ENCODE assay signal across 10 mouse cellular contexts in genomic region chr5:129000706-129001468, GRCm38 (mm10). TPM values are rescaled to one million over a fixed set of nuclear protein-coding genes. Genes with fewer than 3 reads are reported as not detected.
DNase-seq lines count a peak whose midpoint lies in the region; ATAC-seq lines count a peak whose summit lies in the region.
"Had no signal": no experiment of that assay in that cellular context is flagged by ENCODE, and none has a peak within 500 bp of the region (broad histone marks: within the 10 kb centered on the region; RNA-seq: fewer than 3 reads in every experiment).

No protein-coding gene starts in this region.

- 22% methylated on average over 8 of the region's 8 CpGs for whole genome bisulfite sequencing in liver, embryonic 11.5 days

- H3K27ac ChIP-seq in liver, embryonic 11.5 days (ENCODE audit: low read depth, low read length) = peak overlapping the region; percentile 60
- H3K27ac ChIP-seq: embryonic facial prominence, embryonic 15.5 days had no signal

- H3K27me3 ChIP-seq in liver, embryonic 11.5 days (replicated peaks; ENCODE audit: control insufficient read depth, insufficient read depth, low read length) = no peaks in the 10 kb centered on the region
- H3K27me3 ChIP-seq: embryonic facial prominence, embryonic 15.5 days had no signal

- peak overlapping the region; percentile 49 for H3K9ac ChIP-seq in liver, embryonic 11.5 days (ENCODE audit: low read depth, low read length)
- H3K9ac ChIP-seq: embryonic facial prominence, embryonic 15.5 days had no signal

- peaks cover 19% of the 10 kb centered on the region; the same call in 1 of the 2 replicates for H3K36me3 ChIP-seq in liver, embryonic 11.5 days (ENCODE audit: control insufficient read depth, insufficient read depth, low read length)

- H3K4me3 ChIP-seq in liver, embryonic 11.5 days (ENCODE audit: low read depth, low read length) = no peak overlapping the region
- H3K4me3 ChIP-seq: embryonic facial prominence, embryonic 15.5 days had no signal

- intact Hi-C loops in left cerebral cortex, postnatal 25 days (cut with DNase I) = no loop called here

- no peaks in the 10 kb centered on the region for H3K9me3 ChIP-seq in liver, embryonic 11.5 days (ENCODE audit: control insufficient read depth, low read length)
- H3K9me3 ChIP-seq: embryonic facial prominence, embryonic 15.5 days had no signal

- ATAC-seq in liver, embryonic 11.5 days (replicated peaks; ENCODE audit: low FRiP score) = peak; percentile 88

- H3K4me1 ChIP-seq in liver, embryonic 11.5 days (replicated peaks; ENCODE audit: control insufficient read depth, insufficient read depth, low read length) = peaks cover 53% of the 10 kb centered on the region

- H3K4me2 ChIP-seq in liver, embryonic 11.5 days = peak overlapping the region; percentile 49
- H3K4me2 ChIP-seq: embryonic facial prominence, embryonic 15.5 days had no signal

- DNase-seq in adrenal gland, postnatal 10 days = peak; percentile 52
- DNase-seq in adrenal gland, adult 18-20 months (ENCODE audit: low spot score in 2 of 2) = no peak
- DNase-seq in 3134 (ENCODE audit: extremely low read depth, insufficient read length, low spot score) = peak; percentile 74
- DNase-seq in embryo, embryonic 10.5 days (ENCODE audit: low spot score) = peak; percentile 15
- peak; percentile 73 for DNase-seq in liver, embryonic 11.5 days (ENCODE audit: low spot score)
- no peak for DNase-seq in thymus, postnatal 36 days
- DNase-seq in left cerebral cortex, postnatal 25 days (ENCODE audit: low spot score in 2 of 2) = no peak
- no peak for DNase-seq in kidney, adult 11 months

RNA-seq across cellular contexts. Expression of gene Stx2, which starts 7.5 kb away (rescaled TPM):
- 10 to 100 TPM; 30.3 to 36.5 TPM for total RNA-seq in adrenal gland, postnatal 10 days (2021)
- total RNA-seq in adrenal gland, adult 18-20 months (2021) = 10 to 100 TPM; 18.2 to 24.4 TPM
- 87.3 and 98.4 TPM in 2 replicates for polyA plus RNA-seq in liver, embryonic 11.5 days (2014; fragmentation: Nextera tagmentation; extraction: Ambion mirVana)
- total RNA-seq in left cerebral cortex, postnatal 25 days (2021) = 10 to 100 TPM; 17.7 to 27.1 TPM

RNA-seq across cellular contexts. Expression of gene Ran, which starts 19.0 kb away (rescaled TPM):
- total RNA-seq in adrenal gland, postnatal 10 days (2021) = 100 to 1,000 TPM; 183 to 187 TPM
- 100 to 1,000 TPM; 185 to 226 TPM for total RNA-seq in adrenal gland, adult 18-20 months (2021)
- polyA plus RNA-seq in liver, embryonic 11.5 days (2014; fragmentation: Nextera tagmentation; extraction: Ambion mirVana) = 878 and 928 TPM in 2 replicates
- 100 to 1,000 TPM; 150 to 162 TPM for total RNA-seq in left cerebral cortex, postnatal 25 days (2021)

RNA-seq across cellular contexts. Expression of gene Rimbp2, which starts 47.6 kb away (rescaled TPM):
- 1 to 10 TPM; 5.2 to 8.0 TPM for total RNA-seq in adrenal gland, postnatal 10 days (2021)
- 1 to 10 TPM; 4.0 to 5.3 TPM for total RNA-seq in adrenal gland, adult 18-20 months (2021)
- 0.12 and 0.37 TPM in 2 replicates for polyA plus RNA-seq in liver, embryonic 11.5 days (2014; fragmentation: Nextera tagmentation; extraction: Ambion mirVana)
- total RNA-seq in left cerebral cortex, postnatal 25 days (2021) = 100 to 1,000 TPM; 137 to 150 TPM
- total RNA-seq: neutrophil, adult 5-6 weeks had no signal

Comparison
In these comparisons a context has a peak if more than half of its experiments do, and no peak if none do; other contexts are left out.
1. DNase-seq: peak in adrenal gland, postnatal 10 days (single experiment), 3134 (single experiment), embryo, embryonic 10.5 days (single experiment) and liver, embryonic 11.5 days (single experiment); none in adrenal gland, adult 18-20 months (0 of 2), thymus, postnatal 36 days (0 of 2), left cerebral cortex, postnatal 25 days (0 of 2) and kidney, adult 11 months (single experiment).
2. RNA of gene Rimbp2, which starts 47.6 kb away (total RNA-seq): 137 to 150 TPM in left cerebral cortex, postnatal 25 days; 5.2 to 8.0 TPM in adrenal gland, postnatal 10 days and 4.0 to 5.3 TPM in adrenal gland, adult 18-20 months; every median in the first group is over 10 times any median in the second.